Mouse (Mus musculus) hindbrain, embryonic 12.5 days (tissue): ENCODE results near the gene Gltpd2. TPM values are rescaled to one million over a fixed set of nuclear protein-coding genes. Genes with fewer than 3 reads are reported as not detected.
A peak's percentile ranks its signal among the peaks of the same experiment; 100 is the strongest.
"Not testable (repeated sequence)": the region's sequence is repeated elsewhere in the genome, so short reads cannot be mapped to it uniquely, and the experiment has no call there.

Source experiments
- ATAC-seq: fragments of 200-750 bp; cut with Nextera tagmentation; 2 replicates; pipeline ENCODE4 v1.8.0; 2017; ENCODE audit warnings: moderate TSS enrichment; ENCODE audit not compliant: low FRiP score
- H3K27ac ChIP-seq: fragments of 300-500 bp; sonication (generic); 2 replicates; pipeline ENCODE4 v1.5.1; 2016; ENCODE audit warnings: mild to moderate bottlenecking
- H3K27me3 ChIP-seq: fragments of 300-500 bp; sonication (generic); 2 replicates; pipeline ENCODE4 v1.6.1; 2016; ENCODE audit warnings: mild to moderate bottlenecking
- H3K36me3 ChIP-seq: fragments of 300-500 bp; sonication (generic); 2 replicates; pipeline ENCODE4 v1.6.1; 2016; ENCODE audit warnings: mild to moderate bottlenecking
- H3K4me1 ChIP-seq: fragments of 300-500 bp; sonication (generic); 2 replicates; pipeline ENCODE4 v1.6.1; 2016
- H3K4me2 ChIP-seq: fragments of 300-500 bp; sonication (generic); replicated peaks from 2 replicates; pipeline ENCODE4 v1.6.1; 2016; ENCODE audit warnings: mild to moderate bottlenecking
- H3K4me3 ChIP-seq: fragments of 300-500 bp; sonication (generic); 2 replicates; pipeline ENCODE4 v1.5.1; 2016; ENCODE audit warnings: mild to moderate bottlenecking
- H3K9ac ChIP-seq: fragments of 300-500 bp; sonication (generic); 2 replicates; pipeline ENCODE4 v1.6.1; 2016; ENCODE audit warnings: mild to moderate bottlenecking, moderate library complexity
- H3K9me3 ChIP-seq: fragments of 300-500 bp; sonication (generic); replicated peaks from 2 replicates; pipeline ENCODE4 v1.6.1; 2016; ENCODE audit warnings: mild to moderate bottlenecking
- WGBS: fragments of 180-500 bp; shearing (Covaris S2); methylation state at CpG from one replicate; pipeline ENCODE4 v1.1.7; 2016; 5-methylcytosine and 5-hydroxymethylcytosine counted together
- polyA plus RNA-seq: library from polyadenylated mRNA; unstranded; fragments of >200 nt; fragmentation: Nextera tagmentation; extraction: Ambion mirVana; gene quantifications from 2 replicates; pipeline ENCODE4 v1.2.1, GENCODE M21; 2016

Gene Gltpd2
- polyA plus RNA-seq = 0.36 TPM in 1 of 2 replicates, not detected in the other

GRCm38 (mm10) chr11:70518923-70519322, at the start of gene Gltpd2:
TSS of gene Gltpd2 (plus strand) at chr11:70519196.
- no peaks in the 10 kb centered on the region for H3K9me3 ChIP-seq
- no peaks in the 10 kb centered on the region for H3K36me3 ChIP-seq
- peak within 1 kb of the TSS; percentile 25 for H3K4me3 ChIP-seq
- WGBS = 76% methylated on average over 10 of the region's 10 CpGs
- peaks cover 6% of the 10 kb centered on the region; the same call in 1 of the 2 replicates for H3K4me1 ChIP-seq
- H3K27me3 ChIP-seq = peaks cover 5% of the 10 kb centered on the region; the same call in 1 of the 2 replicates
- no peak within 1 kb of the TSS for H3K27ac ChIP-seq
- H3K4me2 ChIP-seq = peak within 1 kb of the TSS; percentile 42
- ATAC-seq = no peak
- peak within 1 kb of the TSS; percentile 44; the same call in 1 of the 2 replicates for H3K9ac ChIP-seq

GRCm38 (mm10) chr11:70469764-70470163, 49.2 kb upstream of the Gltpd2 start:
- no peaks in the 10 kb centered on the region for H3K36me3 ChIP-seq
- H3K27ac ChIP-seq = no peak overlapping the region
- ATAC-seq = no peak
- no peak overlapping the region for H3K4me2 ChIP-seq
- no peaks in the 10 kb centered on the region for H3K9me3 ChIP-seq
- peaks cover 12% of the 10 kb centered on the region for H3K4me1 ChIP-seq
- peaks cover 25% of the 10 kb centered on the region for H3K27me3 ChIP-seq
- WGBS = 87% methylated on average over 3 of the region's 3 CpGs
- no peak overlapping the region for H3K4me3 ChIP-seq
- no peak overlapping the region for H3K9ac ChIP-seq

GRCm38 (mm10) chr11:70472716-70473115, 46.3 kb upstream of the Gltpd2 start:
- H3K9me3 ChIP-seq = no peaks in the 10 kb centered on the region
- no peak overlapping the region for H3K4me2 ChIP-seq
- no peak overlapping the region for H3K27ac ChIP-seq
- no peaks in the 10 kb centered on the region for H3K4me1 ChIP-seq
- ATAC-seq = no peak
- no peaks in the 10 kb centered on the region for H3K36me3 ChIP-seq
- H3K4me3 ChIP-seq = no peak overlapping the region
- no peaks in the 10 kb centered on the region for H3K27me3 ChIP-seq
- no peak overlapping the region for H3K9ac ChIP-seq

GRCm38 (mm10) chr11:70473291-70473690, 45.7 kb upstream of the Gltpd2 start:
- not testable (repeated sequence) for H3K4me2 ChIP-seq, H3K27me3 ChIP-seq, H3K9me3 ChIP-seq, H3K4me3 ChIP-seq, H3K36me3 ChIP-seq, H3K9ac ChIP-seq, H3K4me1 ChIP-seq, ATAC-seq, H3K27ac ChIP-seq
- WGBS = 88% methylated on average over 5 of the region's 5 CpGs

- Histone ChIP-seq H3K36me3 (no peaks in the 10 kb centered on the region), H3K4me1 (no peaks in the 10 kb centered on the region), H3K27me3 (no peaks in the 10 kb centered on the region), H3K27ac (no peak overlapping the region), H3K4me2 (no peak overlapping the region), H3K4me3 (no peak overlapping the region), H3K9me3 (no peaks in the 10 kb centered on the region), H3K9ac (no peak overlapping the region)
- ATAC-seq = no peak
- 80% methylated on average over 12 of the region's 12 CpGs for WGBS
Observed at GRCm38 (mm10) chr11:70474872-70475534, 44.0 kb upstream of the Gltpd2 start.

- Histone ChIP-seq H3K9ac (no peak overlapping the region), H3K4me1 (no peaks in the 10 kb centered on the region), H3K9me3 (no peaks in the 10 kb centered on the region), H3K4me2 (no peak overlapping the region), H3K27me3 (no peaks in the 10 kb centered on the region), H3K27ac (no peak overlapping the region), H3K36me3 (no peaks in the 10 kb centered on the region), H3K4me3 (no peak overlapping the region)
- 64% methylated on average over 2 of the region's 2 CpGs for WGBS
- no peak for ATAC-seq
Observed at GRCm38 (mm10) chr11:70485498-70485897, 33.5 kb upstream of the Gltpd2 start.

GRCm38 (mm10) chr11:70487816-70488215, 31.2 kb upstream of the Gltpd2 start:
- Histone ChIP-seq H3K4me2 (no peak overlapping the region), H3K9me3 (no peaks in the 10 kb centered on the region), H3K27ac (no peak overlapping the region), H3K27me3 (no peaks in the 10 kb centered on the region), H3K4me3 (no peak overlapping the region), H3K36me3 (no peaks in the 10 kb centered on the region), H3K9ac (no peak overlapping the region), H3K4me1 (no peaks in the 10 kb centered on the region)
- ATAC-seq = no peak
- WGBS = 45% methylated on average over 4 of the region's 4 CpGs

GRCm38 (mm10) chr11:70489138-70489537, 29.9 kb upstream of the Gltpd2 start:
- H3K4me1 ChIP-seq = no peaks in the 10 kb centered on the region
- no peaks in the 10 kb centered on the region for H3K27me3 ChIP-seq
- 91% methylated on average over 3 of the region's 3 CpGs for WGBS
- no peak overlapping the region for H3K9ac ChIP-seq
- H3K9me3 ChIP-seq = no peaks in the 10 kb centered on the region
- H3K27ac ChIP-seq = no peak overlapping the region
- H3K4me2 ChIP-seq = no peak overlapping the region
- no peaks in the 10 kb centered on the region for H3K36me3 ChIP-seq
- no peak overlapping the region for H3K4me3 ChIP-seq
- ATAC-seq = no peak

GRCm38 (mm10) chr11:70489684-70490083, 29.3 kb upstream of the Gltpd2 start:
- Histone ChIP-seq H3K27ac (no peak overlapping the region), H3K27me3 (no peaks in the 10 kb centered on the region), H3K36me3 (no peaks in the 10 kb centered on the region), H3K4me2 (no peak overlapping the region), H3K9me3 (no peaks in the 10 kb centered on the region), H3K4me3 (no peak overlapping the region), H3K9ac (no peak overlapping the region), H3K4me1 (no peaks in the 10 kb centered on the region)
- no peak for ATAC-seq
- WGBS = 85% methylated on average over 6 of the region's 6 CpGs

GRCm38 (mm10) chr11:70499566-70500475, 19.2 kb upstream of the Gltpd2 start:
- no peaks in the 10 kb centered on the region for H3K9me3 ChIP-seq
- no peak overlapping the region for H3K27ac ChIP-seq
- H3K4me1 ChIP-seq = no peaks in the 10 kb centered on the region
- H3K9ac ChIP-seq = no peak overlapping the region
- H3K36me3 ChIP-seq = no peaks in the 10 kb centered on the region
- H3K27me3 ChIP-seq = no peaks in the 10 kb centered on the region
- no peak for ATAC-seq
- no peak overlapping the region for H3K4me2 ChIP-seq
- no peak overlapping the region for H3K4me3 ChIP-seq
- 75% methylated on average over 14 of the region's 14 CpGs for WGBS

GRCm38 (mm10) chr11:70500476-70500812, 18.6 kb upstream of the Gltpd2 start:
- 0 out of 2 replicates have a peak, but pooled peaks cover 4% of the 10 kb centered on the region for H3K27me3 ChIP-seq
- no peaks in the 10 kb centered on the region for H3K36me3 ChIP-seq
- no peak overlapping the region for H3K27ac ChIP-seq
- H3K4me1 ChIP-seq = no peaks in the 10 kb centered on the region
- no peak for ATAC-seq
- no peak overlapping the region for H3K4me3 ChIP-seq
- WGBS = 100% methylated on average over 1 of the region's 1 CpGs
- H3K4me2 ChIP-seq = no peak overlapping the region
- no peak overlapping the region for H3K9ac ChIP-seq
- no peaks in the 10 kb centered on the region for H3K9me3 ChIP-seq

- Histone ChIP-seq H3K4me1 (no peaks in the 10 kb centered on the region), H3K4me2 (no peak overlapping the region), H3K9ac (no peak overlapping the region), H3K36me3 (no peaks in the 10 kb centered on the region), H3K4me3 (no peak overlapping the region), H3K9me3 (no peaks in the 10 kb centered on the region), H3K27me3 (0 out of 2 replicates have a peak, but pooled peaks cover 9% of the 10 kb centered on the region), H3K27ac (no peak overlapping the region)
- ATAC-seq = no peak
- 74% methylated on average over 3 of the region's 3 CpGs for WGBS
Observed at GRCm38 (mm10) chr11:70502018-70502417, 17.0 kb upstream of the Gltpd2 start.
